ENCODE assay signal across 25 mouse cellular contexts in genomic region chr14:121239386-121239785, GRCm38 (mm10).
DNase-seq lines count a peak whose midpoint lies in the region; ATAC-seq lines count a peak whose summit lies in the region.
"Had no signal": no experiment of that assay in that cellular context is flagged by ENCODE, and none has a peak within 500 bp of the region (broad histone marks: within the 10 kb centered on the region; RNA-seq: fewer than 3 reads in every experiment).

No protein-coding gene starts in this region.

- H3K27ac ChIP-seq in liver, embryonic 11.5 days (ENCODE audit: low read depth, low read length) = no peak overlapping the region
- H3K27ac ChIP-seq: embryonic facial prominence, embryonic 15.5 days; forebrain, embryonic 10.5 days; heart, adult 2 months; hindbrain, embryonic 13.5 days; layer of hippocampus, adult 2 months; limb, embryonic 10.5 days; lung, embryonic 15.5 days had no signal

- H3K4me2 ChIP-seq in liver, embryonic 11.5 days = no peak overlapping the region
- H3K4me2 ChIP-seq: embryonic facial prominence, embryonic 15.5 days; hindbrain, embryonic 13.5 days; lung, embryonic 15.5 days had no signal

- no peak for ATAC-seq in activated CD4-positive, CD25-positive, alpha-beta regulatory T cell, adult 4 months
- no peak for ATAC-seq in liver, embryonic 11.5 days (replicated peaks; ENCODE audit: low FRiP score)
- ATAC-seq: CD4-positive, CD25-positive, alpha-beta regulatory T cell, adult 4 months; forebrain, embryonic 16.5 days; midbrain, embryonic 16.5 days had no signal

- no peak overlapping the region for H3K9ac ChIP-seq in liver, embryonic 11.5 days (ENCODE audit: low read depth, low read length)
- H3K9ac ChIP-seq: embryonic facial prominence, embryonic 15.5 days; hindbrain, embryonic 13.5 days; lung, embryonic 15.5 days had no signal

- peak; percentile 42 for DNase-seq in urinary bladder, postnatal 14 days (ENCODE audit: low spot score)
- DNase-seq in urinary bladder, postnatal 10 days (ENCODE audit: low spot score) = no peak
- DNase-seq in adipocyte (ENCODE audit: low spot score) = peak; percentile 25
- DNase-seq in lung, postnatal 25 days (ENCODE audit: low spot score) = peak; percentile 47
- DNase-seq in yolk sac, embryonic 10.5 days (ENCODE audit: low spot score) = peak; percentile 27
- DNase-seq in heart, adult 11 months = no peak
- no peak for DNase-seq in liver, embryonic 11.5 days (ENCODE audit: low spot score)
- DNase-seq: adrenal gland, postnatal 14 days; cerebellum, adult 9-11 months; gastrocnemius, postnatal 14 days; heart, adult 2 months; kidney, adult 9 months; kidney, postnatal 14 days; liver; thymus, adult 2 months had no signal

- no peak overlapping the region for H3K4me3 ChIP-seq in liver, embryonic 11.5 days (ENCODE audit: low read depth, low read length)
- H3K4me3 ChIP-seq: embryonic facial prominence, embryonic 15.5 days; forebrain, embryonic 10.5 days; heart, adult 2 months; hindbrain, embryonic 13.5 days; layer of hippocampus, adult 2 months; limb, embryonic 10.5 days; lung, embryonic 15.5 days had no signal

- H3K9me3 ChIP-seq in liver, embryonic 11.5 days (ENCODE audit: control insufficient read depth, low read length) = no peaks in the 10 kb centered on the region
- H3K9me3 ChIP-seq: embryonic facial prominence, embryonic 15.5 days; forebrain, embryonic 10.5 days; hindbrain, embryonic 13.5 days; limb, embryonic 10.5 days; lung, embryonic 15.5 days had no signal

- H3K36me3 ChIP-seq in liver, embryonic 11.5 days (ENCODE audit: control insufficient read depth, insufficient read depth, low read length) = no peaks in the 10 kb centered on the region; the same call in 1 of the 2 replicates

- no peaks in the 10 kb centered on the region for H3K4me1 ChIP-seq in liver, embryonic 11.5 days (replicated peaks; ENCODE audit: control insufficient read depth, insufficient read depth, low read length)

- no peaks in the 10 kb centered on the region for H3K27me3 ChIP-seq in liver, embryonic 11.5 days (replicated peaks; ENCODE audit: control insufficient read depth, insufficient read depth, low read length)
- H3K27me3 ChIP-seq: embryonic facial prominence, embryonic 15.5 days; hindbrain, embryonic 13.5 days; lung, embryonic 15.5 days had no signal

- 69% methylated on average over 8 of the region's 8 CpGs for WGBS in liver, embryonic 11.5 days

Comparison
In these comparisons a context has a peak if more than half of its experiments do, and no peak if none do; other contexts are left out.
1. DNase-seq: peak in urinary bladder, postnatal 14 days (single experiment), adipocyte (single experiment), lung, postnatal 25 days (single experiment) and yolk sac, embryonic 10.5 days (single experiment); none in urinary bladder, postnatal 10 days (single experiment), heart, adult 11 months (single experiment) and liver, embryonic 11.5 days (single experiment).